Mouse (Mus musculus): ENCODE measurements around the gene Ier2. TPM values are rescaled to one million over a fixed set of nuclear protein-coding genes. Genes with fewer than 3 reads are reported as not detected.

The Ier2 gene
- 197 TPM for total RNA-seq (2023)

DNA sequence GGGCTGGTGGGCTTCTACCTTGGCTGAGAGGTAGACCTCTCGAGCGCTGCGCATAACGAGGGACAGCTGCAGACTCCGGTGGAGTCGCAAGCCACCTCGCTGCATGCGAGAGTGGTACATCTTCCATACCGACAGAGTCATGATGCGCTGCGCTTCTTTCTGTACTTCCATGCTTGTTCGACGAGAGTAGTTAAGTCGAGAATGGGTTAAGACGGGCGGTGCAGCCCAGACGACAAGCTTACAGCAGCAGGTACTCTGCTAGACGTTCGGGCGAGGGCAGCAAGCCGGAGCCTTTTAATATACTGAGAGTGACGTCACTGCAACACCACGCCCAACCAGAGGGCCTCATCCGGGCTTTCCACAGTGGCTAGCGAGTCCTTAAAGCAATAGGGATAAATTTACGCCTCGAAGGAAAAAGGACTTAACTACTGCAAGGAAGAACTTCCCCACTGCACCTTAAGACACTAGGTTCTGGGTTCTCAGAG lies at the start of gene Ier2:
Gene Ier2 (minus strand): TSS at position 272 of the 485 bp plus-strand sequence.

GRCm38 (mm10) chr8:84700941-84701911 lies 38.6 kb upstream of the Ier2 start, which contains the start of gene Lyl1:
Lyl1 (plus strand) TSS chr8:84701457.

GRCm38 (mm10) chr8:84687705-84688100 lies 25.1 kb upstream of the Ier2 start, which contains the start of gene Nacc1:
Nacc1 (minus strand) TSS chr8:84687862.

GRCm38 (mm10) chr8:84686191-84687002 lies 23.7 kb upstream of the Ier2 start, which contains the start of gene Trmt1:
Trmt1 (plus strand) TSS chr8:84686307.

Other genes with a start within 250 kb of the Ier2 start
- gene Trmt1, start 23.5 kb upstream of the Ier2 start, total RNA-seq (2023): 184 TPM
- gene Nacc1, start 25.0 kb upstream of the Ier2 start, total RNA-seq (2023): 41.1 TPM
- gene Lyl1, start 38.6 kb upstream of the Ier2 start, total RNA-seq (2023): 9.1 TPM
- gene G430095P16Rik, start 60.2 kb upstream of the Ier2 start, total RNA-seq (2023): 11.7 TPM
- gene Nfix, start 137.5 kb upstream of the Ier2 start, total RNA-seq (2023): 18.7 TPM
- 4.9 TPM for gene Dand5, start 160.0 kb upstream of the Ier2 start, total RNA-seq (2023)
- 13.2 TPM for gene Gadd45gip1, start 168.7 kb upstream of the Ier2 start, total RNA-seq (2023)
- 70.4 TPM for gene Rad23a, start 177.8 kb upstream of the Ier2 start, total RNA-seq (2023)
- 445 TPM for gene Calr, start 184.1 kb upstream of the Ier2 start, total RNA-seq (2023)
- 68.4 TPM for gene Farsa, start 194.1 kb upstream of the Ier2 start, total RNA-seq (2023)
- gene Syce2, start 209.3 kb upstream of the Ier2 start, total RNA-seq (2023): 4.2 TPM
- 21.0 TPM for gene Gcdh, start 231.1 kb upstream of the Ier2 start, total RNA-seq (2023)
- 0.62 TPM for gene Klf1, start 239.1 kb upstream of the Ier2 start, total RNA-seq (2023)
- 8.8 TPM for gene Dnase2a, start 245.7 kb upstream of the Ier2 start, total RNA-seq (2023)

Data from CD4-positive naive resting alpha-beta T cell, adult 76 days (primary cell).